Mouse (Mus musculus): ENCODE measurements around the gene Tnfrsf21. TPM values are rescaled to one million over a fixed set of nuclear protein-coding genes. Genes with fewer than 3 reads are reported as not detected.
A peak's percentile ranks its signal among the peaks of the same experiment; 100 is the strongest.

The Tnfrsf21 gene
- polyA plus RNA-seq, 1 experiment from 2014 or later: 62.8 TPM

GRCm38 (mm10) chr17:43068846-43069553 is 52.6 kb downstream of the Tnfrsf21 start:
- Histone ChIP-seq H3K4me1 (replicated peaks) (peaks cover 22% of the 10 kb centered on the region), H3K27me3 (no peaks in the 10 kb centered on the region), H3K4me2 (no peak overlapping the region), H3K36me3 (peaks cover 31% of the 10 kb centered on the region), H3K9ac (no peak overlapping the region), H3K27ac (peak overlapping the region; percentile 23; the same call in 1 of the 2 replicates), H3K4me3 (no peak overlapping the region), H3K9me3 (no peaks in the 10 kb centered on the region)
- ATAC-seq (ENCODE audit: low FRiP score): no peak
- WGBS: 65% methylated on average over 7 of the region's 7 CpGs

GRCm38 (mm10) chr17:43070946-43071345 is 54.6 kb downstream of the Tnfrsf21 start:
- Histone ChIP-seq H3K27ac (no peak overlapping the region), H3K36me3 (peaks cover 18% of the 10 kb centered on the region), H3K9me3 (no peaks in the 10 kb centered on the region), H3K9ac (no peak overlapping the region), H3K4me1 (replicated peaks) (peaks cover 33% of the 10 kb centered on the region), H3K4me2 (no peak overlapping the region), H3K4me3 (no peak overlapping the region), H3K27me3 (no peaks in the 10 kb centered on the region)
- 89% methylated on average over 2 of the region's 2 CpGs for WGBS
- ATAC-seq (ENCODE audit: low FRiP score): no peak

- no peaks in the 10 kb centered on the region for H3K27me3 ChIP-seq
- 84% methylated on average over 11 of the region's 11 CpGs for WGBS
- no peak overlapping the region for H3K4me2 ChIP-seq
- H3K36me3 ChIP-seq: peaks cover 15% of the 10 kb centered on the region
- H3K9me3 ChIP-seq: no peaks in the 10 kb centered on the region
- no peak overlapping the region for H3K4me3 ChIP-seq
- ATAC-seq (ENCODE audit: low FRiP score): no peak
- no peak overlapping the region for H3K9ac ChIP-seq
- H3K27ac ChIP-seq: no peak overlapping the region; the same call in 1 of the 2 replicates
- peaks cover 36% of the 10 kb centered on the region for H3K4me1 ChIP-seq (replicated peaks)
These were observed 55.9 kb downstream of the Tnfrsf21 start for GRCm38 (mm10) chr17:43072142-43072786.

DNA sequence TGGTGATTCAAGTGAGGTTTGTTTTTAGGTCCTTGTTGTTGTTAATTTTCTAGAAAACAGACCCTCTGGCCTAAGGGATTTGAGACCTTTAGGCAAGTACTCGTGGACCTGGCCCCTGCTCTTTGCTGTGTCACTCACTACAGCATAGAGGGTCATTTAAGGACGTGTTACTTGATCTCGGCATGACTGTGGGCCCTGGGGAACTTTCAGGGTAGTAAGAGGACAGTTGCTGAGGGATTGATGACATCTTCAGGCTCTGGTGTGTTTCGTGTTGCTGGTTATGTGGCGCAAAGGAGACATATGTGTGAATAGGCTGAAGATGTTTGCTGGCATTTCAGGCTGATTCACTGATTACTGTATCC is 56.4 kb downstream of the Tnfrsf21 start:
- peaks cover 41% of the 10 kb centered on the region for H3K4me1 ChIP-seq (replicated peaks)
- no peak for ATAC-seq (ENCODE audit: low FRiP score)
- H3K4me3 ChIP-seq: no peak overlapping the region
- no peaks in the 10 kb centered on the region for H3K9me3 ChIP-seq
- no peak overlapping the region for H3K4me2 ChIP-seq
- H3K27ac ChIP-seq: no peak overlapping the region; the same call in 1 of the 2 replicates
- 69% methylated on average over 5 of the region's 5 CpGs for WGBS
- H3K36me3 ChIP-seq: peaks cover 10% of the 10 kb centered on the region
- no peaks in the 10 kb centered on the region for H3K27me3 ChIP-seq
- H3K9ac ChIP-seq: no peak overlapping the region

GRCm38 (mm10) chr17:43074391-43074790 is 58.0 kb downstream of the Tnfrsf21 start:
- Histone ChIP-seq H3K4me2 (no peak overlapping the region), H3K9me3 (no peaks in the 10 kb centered on the region), H3K36me3 (peaks cover 6% of the 10 kb centered on the region), H3K4me3 (no peak overlapping the region), H3K27ac (no peak overlapping the region), H3K4me1 (replicated peaks) (peaks cover 42% of the 10 kb centered on the region), H3K27me3 (no peaks in the 10 kb centered on the region), H3K9ac (no peak overlapping the region)
- ATAC-seq (ENCODE audit: low FRiP score): no peak
- 83% methylated on average over 5 of the region's 5 CpGs for WGBS

DNA sequence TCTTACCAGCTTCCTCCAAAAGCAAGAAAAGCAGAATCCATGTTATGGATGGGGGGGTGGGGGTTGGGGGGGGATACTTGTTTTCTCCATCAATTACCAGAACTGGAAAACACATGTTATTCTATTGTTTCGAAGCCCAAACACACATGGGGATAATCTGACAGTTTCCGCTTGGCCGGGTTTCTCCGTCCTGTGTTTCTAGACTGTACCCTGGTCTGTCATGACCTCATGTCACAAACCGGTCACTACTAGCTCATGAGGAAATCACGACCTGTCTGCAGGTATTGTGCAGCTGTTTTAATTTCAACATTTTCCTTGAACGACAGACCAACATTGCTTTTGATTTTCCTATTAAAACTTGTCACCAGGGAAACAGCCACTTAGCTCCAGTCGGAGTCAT is 58.7 kb downstream of the Tnfrsf21 start:
- WGBS: 61% methylated on average over 8 of the region's 8 CpGs
- Histone ChIP-seq H3K4me3 (no peak overlapping the region), H3K9me3 (no peaks in the 10 kb centered on the region), H3K9ac (no peak overlapping the region), H3K36me3 (peaks cover 6% of the 10 kb centered on the region; the same call in 1 of the 2 replicates), H3K4me2 (no peak overlapping the region), H3K4me1 (replicated peaks) (peaks cover 50% of the 10 kb centered on the region), H3K27ac (no peak overlapping the region), H3K27me3 (no peaks in the 10 kb centered on the region)
- ATAC-seq (ENCODE audit: low FRiP score): no peak

- Histone ChIP-seq H3K36me3 (0 out of 2 replicates have a peak, but pooled peaks cover under 1% of the 10 kb centered on the region), H3K27me3 (no peaks in the 10 kb centered on the region), H3K9me3 (no peaks in the 10 kb centered on the region), H3K4me1 (replicated peaks) (peaks cover 58% of the 10 kb centered on the region), H3K9ac (no peak overlapping the region), H3K27ac (no peak overlapping the region), H3K4me3 (no peak overlapping the region), H3K4me2 (no peak overlapping the region)
- 82% methylated on average over 8 of the region's 8 CpGs for WGBS
- no peak for ATAC-seq (ENCODE audit: low FRiP score)
These were observed 59.6 kb downstream of the Tnfrsf21 start for GRCm38 (mm10) chr17:43075937-43076336.

GRCm38 (mm10) chr17:43076801-43077493 is 60.6 kb downstream of the Tnfrsf21 start:
- Histone ChIP-seq H3K9ac (peak overlapping the region; percentile 56; the same call in 1 of the 2 replicates), H3K27ac (peak overlapping the region; percentile 67), H3K27me3 (no peaks in the 10 kb centered on the region), H3K4me1 (replicated peaks) (peaks cover 62% of the 10 kb centered on the region), H3K9me3 (no peaks in the 10 kb centered on the region), H3K4me3 (no peak overlapping the region), H3K4me2 (peak overlapping the region; percentile 36), H3K36me3 (no peaks in the 10 kb centered on the region)
- 29% methylated on average over 18 of the region's 18 CpGs for WGBS
- peak; percentile 91 for ATAC-seq (ENCODE audit: low FRiP score)

- Histone ChIP-seq H3K9ac (peak overlapping the region; percentile 56; the same call in 1 of the 2 replicates), H3K4me1 (replicated peaks) (peaks cover 57% of the 10 kb centered on the region), H3K9me3 (no peaks in the 10 kb centered on the region), H3K4me3 (no peak overlapping the region), H3K27me3 (no peaks in the 10 kb centered on the region), H3K36me3 (no peaks in the 10 kb centered on the region), H3K4me2 (peak overlapping the region; percentile 36), H3K27ac (peak overlapping the region; percentile 67)
- 52% methylated on average over 4 of the region's 4 CpGs for WGBS
- ATAC-seq (ENCODE audit: low FRiP score): peak; percentile 31; the same call in 1 of the 2 replicates
These were observed 61.2 kb downstream of the Tnfrsf21 start for GRCm38 (mm10) chr17:43077540-43077939.

DNA sequence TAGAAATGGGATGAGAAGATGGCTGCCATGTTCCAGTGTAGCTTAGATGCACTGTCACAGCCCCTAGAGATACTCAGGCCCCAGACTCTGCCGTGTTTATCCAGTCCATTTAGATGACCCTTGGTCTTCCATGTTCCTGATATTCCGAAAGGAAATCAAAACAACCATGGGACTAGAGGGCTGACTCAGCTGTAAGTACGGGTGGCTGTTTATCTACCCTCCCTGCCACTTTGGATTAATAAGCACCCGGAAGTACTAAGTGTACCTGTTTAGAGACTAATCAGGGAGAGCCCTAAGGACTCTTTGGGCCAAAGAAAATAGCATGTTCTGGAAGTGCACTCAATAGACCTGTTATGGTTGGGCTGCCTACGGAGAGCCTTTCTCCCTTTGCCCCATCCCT is 64.9 kb downstream of the Tnfrsf21 start:
- Histone ChIP-seq H3K36me3 (peaks cover 14% of the 10 kb centered on the region), H3K9me3 (no peaks in the 10 kb centered on the region), H3K27ac (no peak overlapping the region), H3K4me1 (replicated peaks) (peaks cover 33% of the 10 kb centered on the region), H3K9ac (no peak overlapping the region), H3K27me3 (no peaks in the 10 kb centered on the region), H3K4me2 (no peak overlapping the region), H3K4me3 (no peak overlapping the region)
- WGBS: 88% methylated on average over 5 of the region's 5 CpGs
- no peak for ATAC-seq (ENCODE audit: low FRiP score)

GRCm38 (mm10) chr17:43089496-43089895 is 73.1 kb downstream of the Tnfrsf21 start:
- H3K36me3 ChIP-seq: peaks cover 53% of the 10 kb centered on the region
- H3K4me1 ChIP-seq (replicated peaks): no peaks in the 10 kb centered on the region
- ATAC-seq (ENCODE audit: low FRiP score): no peak
- no peaks in the 10 kb centered on the region for H3K27me3 ChIP-seq
- 88% methylated on average over 6 of the region's 6 CpGs for WGBS
- no peak overlapping the region for H3K4me2 ChIP-seq
- H3K27ac ChIP-seq: no peak overlapping the region
- H3K4me3 ChIP-seq: no peak overlapping the region
- no peaks in the 10 kb centered on the region for H3K9me3 ChIP-seq
- H3K9ac ChIP-seq: no peak overlapping the region

GRCm38 (mm10) chr17:43090948-43091724 is 74.8 kb downstream of the Tnfrsf21 start:
- Histone ChIP-seq H3K36me3 (peaks cover 43% of the 10 kb centered on the region), H3K27ac (no peak overlapping the region), H3K9me3 (no peaks in the 10 kb centered on the region), H3K4me1 (replicated peaks) (no peaks in the 10 kb centered on the region), H3K4me3 (no peak overlapping the region), H3K27me3 (no peaks in the 10 kb centered on the region), H3K9ac (no peak overlapping the region), H3K4me2 (no peak overlapping the region)
- no peak for ATAC-seq (ENCODE audit: low FRiP score)
- 88% methylated on average over 3 of the region's 3 CpGs for WGBS

All from hindbrain, embryonic 13.5 days (tissue).